Mouse (Mus musculus): ENCODE data around the gene Elmo1.

The Elmo1 gene

GRCm38 (mm10) chr13:20157059-20157458 is 66.7 kb downstream of the Elmo1 start:
- DNase-seq (ENCODE audit: low spot score in 2 of 2) = no peak

- DNase-seq (ENCODE audit: low spot score in 2 of 2) = no peak
These were observed 67.1 kb downstream of the Elmo1 start for GRCm38 (mm10) chr13:20157529-20157928.

GRCm38 (mm10) chr13:20163339-20163954 is 73.1 kb downstream of the Elmo1 start:
- no peak for DNase-seq (ENCODE audit: low spot score in 2 of 2)

GRCm38 (mm10) chr13:20164837-20165236 is 74.4 kb downstream of the Elmo1 start:
- DNase-seq (ENCODE audit: low spot score in 2 of 2) = no peak

GRCm38 (mm10) chr13:20173987-20174654 is 83.7 kb downstream of the Elmo1 start:
- no peak for DNase-seq (ENCODE audit: low spot score in 2 of 2)

- no peak for DNase-seq (ENCODE audit: low spot score in 2 of 2)
These were observed 84.4 kb downstream of the Elmo1 start for GRCm38 (mm10) chr13:20174655-20175280.

- DNase-seq (ENCODE audit: low spot score in 2 of 2) = no peak
These were observed 90.3 kb downstream of the Elmo1 start for GRCm38 (mm10) chr13:20180738-20181137.

- DNase-seq (ENCODE audit: low spot score in 2 of 2) = no peak
These were observed 90.9 kb downstream of the Elmo1 start for GRCm38 (mm10) chr13:20181321-20181720.

GRCm38 (mm10) chr13:20182239-20182825 is 91.9 kb downstream of the Elmo1 start:
- DNase-seq (ENCODE audit: low spot score in 2 of 2) = no peak

GRCm38 (mm10) chr13:20183512-20184238 is 93.3 kb downstream of the Elmo1 start:
- no peak for DNase-seq (ENCODE audit: low spot score in 2 of 2)

- DNase-seq (ENCODE audit: low spot score in 2 of 2) = no peak
These were observed 94.0 kb downstream of the Elmo1 start for GRCm38 (mm10) chr13:20184239-20185033.

GRCm38 (mm10) chr13:20185034-20185846 is 94.8 kb downstream of the Elmo1 start:
- no peak for DNase-seq (ENCODE audit: low spot score in 2 of 2)

- no peak for DNase-seq (ENCODE audit: low spot score in 2 of 2)
These were observed 95.4 kb downstream of the Elmo1 start for GRCm38 (mm10) chr13:20185847-20186213.

- DNase-seq (ENCODE audit: low spot score in 2 of 2) = no peak
These were observed 97.3 kb downstream of the Elmo1 start for GRCm38 (mm10) chr13:20187647-20188046.

- DNase-seq (ENCODE audit: low spot score in 2 of 2) = no peak
These were observed 101.7 kb downstream of the Elmo1 start for GRCm38 (mm10) chr13:20192009-20192584.

GRCm38 (mm10) chr13:20200582-20200981 is 110.2 kb downstream of the Elmo1 start:
- no peak for DNase-seq (ENCODE audit: low spot score in 2 of 2)

- DNase-seq (ENCODE audit: low spot score in 2 of 2) = no peak
These were observed 112.2 kb downstream of the Elmo1 start for GRCm38 (mm10) chr13:20202617-20203016.

- DNase-seq (ENCODE audit: low spot score in 2 of 2) = no peak
These were observed 113.8 kb downstream of the Elmo1 start for GRCm38 (mm10) chr13:20204165-20204564.

GRCm38 (mm10) chr13:20205007-20205745 is 114.8 kb downstream of the Elmo1 start:
- no peak for DNase-seq (ENCODE audit: low spot score in 2 of 2)

All from cerebellum, postnatal 4 days (tissue).